Mouse (Mus musculus) forebrain, embryonic 14.5 days (tissue): Measurements from ENCODE around the gene March8. TPM values are rescaled to one million over a fixed set of nuclear protein-coding genes. Genes with fewer than 3 reads are reported as not detected.

Experiments
- ATAC-seq: fragments of 200-750 bp; cut with Nextera tagmentation; 2 replicates; pipeline ENCODE4 v1.8.0; 2017; ENCODE audit warnings: mild to moderate bottlenecking, moderate library complexity
- DNase-seq: peaks from one replicate; pipeline ENCODE4 v3.0.0-alpha.2; 2015; ENCODE audit warnings: low spot score
- H3K27ac ChIP-seq: fragments of 300-500 bp; sonication (generic); 2 replicates; pipeline ENCODE4 v1.5.1; 2014; ENCODE audit warnings: low read depth, mild to moderate bottlenecking, control low read depth, low read length, moderate library complexity
- H3K27me3 ChIP-seq: fragments of 300-500 bp; sonication (generic); replicated peaks from 2 replicates; pipeline ENCODE4 v1.6.1; 2014; ENCODE audit warnings: low read length, control low read depth, mixed read lengths; ENCODE audit not compliant: control insufficient read depth, insufficient read depth
- H3K36me3 ChIP-seq: fragments of 300-500 bp; sonication (generic); 2 replicates; pipeline ENCODE4 v1.6.1; 2014; ENCODE audit warnings: low read length, control low read depth; ENCODE audit not compliant: control insufficient read depth, insufficient read depth
- H3K4me1 ChIP-seq: fragments of 300-500 bp; sonication (generic); 2 replicates; pipeline ENCODE4 v1.6.1; 2014; ENCODE audit warnings: antibody characterized with exemption, low read length, control low read depth; ENCODE audit not compliant: control insufficient read depth, insufficient read depth
- H3K4me2 ChIP-seq: fragments of 300-500 bp; sonication (generic); 2 replicates; pipeline ENCODE4 v1.6.1; 2014; ENCODE audit warnings: mild to moderate bottlenecking, control low read depth, low read length
- H3K4me3 ChIP-seq: fragments of 300-500 bp; sonication (generic); 2 replicates; pipeline ENCODE4 v1.5.1; 2014; ENCODE audit warnings: low read depth, low read length, control low read depth
- H3K9ac ChIP-seq: fragments of 300-500 bp; sonication (generic); 2 replicates; pipeline ENCODE4 v1.6.1; 2014; ENCODE audit warnings: mild to moderate bottlenecking, low read length, control low read depth, moderate library complexity
- H3K9me3 ChIP-seq: fragments of 300-500 bp; sonication (generic); replicated peaks from 2 replicates; pipeline ENCODE4 v1.6.1; 2016; ENCODE audit warnings: low read length, control low read depth, mixed read lengths; ENCODE audit not compliant: control insufficient read depth
- WGBS: fragments of 180-500 bp; shearing (Covaris S2); extraction: QIAGEN DNeasy Blood & Tissue Kit; methylation state at CpG from one replicate; pipeline ENCODE4 v1.1.7; 2014; 5-methylcytosine and 5-hydroxymethylcytosine counted together
- polyA plus RNA-seq: library from polyadenylated mRNA; unstranded; fragments of >200 nt; fragmentation: Nextera tagmentation; extraction: Ambion mirVana; gene quantifications from 2 replicates; pipeline ENCODE4 v1.2.1, GENCODE M21; 2014

The March8 gene
- polyA plus RNA-seq, 1 experiment from 2014 or later = 47.0 TPM

GRCm38 (mm10) chr6:116418487-116418886 lies 80.7 kb downstream of the March8 start:
- Histone ChIP-seq H3K4me1 (no peaks in the 10 kb centered on the region), H3K9ac (no peak overlapping the region), H3K36me3 (no peaks in the 10 kb centered on the region), H3K27me3 (no peaks in the 10 kb centered on the region), H3K4me2 (no peak overlapping the region), H3K4me3 (no peak overlapping the region), H3K9me3 (no peaks in the 10 kb centered on the region), H3K27ac (no peak overlapping the region)
- ATAC-seq (no peak), DNase-seq (no peak)
- WGBS = 71% methylated on average over 1 of the region's 1 CpGs

- H3K9ac ChIP-seq = no peak overlapping the region
- H3K36me3 ChIP-seq = no peaks in the 10 kb centered on the region
- DNase-seq (no peak), ATAC-seq (no peak)
- 83% methylated on average over 6 of the region's 6 CpGs for WGBS
- no peaks in the 10 kb centered on the region for H3K27me3 ChIP-seq
- H3K27ac ChIP-seq = no peak overlapping the region
- no peak overlapping the region for H3K4me2 ChIP-seq
- H3K4me1 ChIP-seq = no peaks in the 10 kb centered on the region
- H3K4me3 ChIP-seq = no peak overlapping the region
- no peaks in the 10 kb centered on the region for H3K9me3 ChIP-seq
Measured at GRCm38 (mm10) chr6:116419699-116420098, 81.9 kb downstream of the March8 start.

GRCm38 (mm10) chr6:116420271-116420670 lies 82.4 kb downstream of the March8 start:
- Histone ChIP-seq H3K9ac (no peak overlapping the region), H3K27me3 (no peaks in the 10 kb centered on the region), H3K4me3 (no peak overlapping the region), H3K4me1 (no peaks in the 10 kb centered on the region), H3K27ac (no peak overlapping the region), H3K36me3 (no peaks in the 10 kb centered on the region), H3K4me2 (no peak overlapping the region), H3K9me3 (no peaks in the 10 kb centered on the region)
- 77% methylated on average over 10 of the region's 10 CpGs for WGBS
- ATAC-seq (no peak), DNase-seq (no peak)

- H3K9me3 ChIP-seq = no peaks in the 10 kb centered on the region
- no peaks in the 10 kb centered on the region for H3K36me3 ChIP-seq
- H3K9ac ChIP-seq = no peak overlapping the region
- 93% methylated on average over 7 of the region's 7 CpGs for WGBS
- no peak for ATAC-seq
- H3K27me3 ChIP-seq = no peaks in the 10 kb centered on the region
- DNase-seq = no peak
- H3K4me2 ChIP-seq = no peak overlapping the region
- H3K27ac ChIP-seq = no peak overlapping the region
- no peak overlapping the region for H3K4me3 ChIP-seq
- no peaks in the 10 kb centered on the region for H3K4me1 ChIP-seq
Measured at GRCm38 (mm10) chr6:116422991-116423390, 85.2 kb downstream of the March8 start.

GRCm38 (mm10) chr6:116423664-116424063 lies 85.8 kb downstream of the March8 start:
- H3K27ac ChIP-seq = no peak overlapping the region
- DNase-seq = peak; percentile 22
- no peak for ATAC-seq
- no peaks in the 10 kb centered on the region for H3K36me3 ChIP-seq
- no peak overlapping the region for H3K9ac ChIP-seq
- no peak overlapping the region for H3K4me3 ChIP-seq
- no peaks in the 10 kb centered on the region for H3K27me3 ChIP-seq
- no peaks in the 10 kb centered on the region for H3K4me1 ChIP-seq
- H3K4me2 ChIP-seq = no peak overlapping the region
- H3K9me3 ChIP-seq = no peaks in the 10 kb centered on the region
- 65% methylated on average over 2 of the region's 2 CpGs for WGBS

GRCm38 (mm10) chr6:116427552-116427951 lies 89.7 kb downstream of the March8 start:
- Histone ChIP-seq H3K9ac (no peak overlapping the region), H3K9me3 (no peaks in the 10 kb centered on the region), H3K36me3 (no peaks in the 10 kb centered on the region), H3K4me3 (no peak overlapping the region), H3K27ac (no peak overlapping the region), H3K4me1 (no peaks in the 10 kb centered on the region), H3K4me2 (no peak overlapping the region), H3K27me3 (no peaks in the 10 kb centered on the region)
- 87% methylated on average over 3 of the region's 3 CpGs for WGBS
- no peak for DNase-seq
- no peak for ATAC-seq

GRCm38 (mm10) chr6:116428282-116428681 lies 90.5 kb downstream of the March8 start:
- no peaks in the 10 kb centered on the region for H3K4me1 ChIP-seq
- H3K9ac ChIP-seq = no peak overlapping the region
- ATAC-seq (no peak), DNase-seq (no peak)
- no peak overlapping the region for H3K4me3 ChIP-seq
- WGBS = 70% methylated on average over 5 of the region's 5 CpGs
- no peak overlapping the region for H3K27ac ChIP-seq
- H3K36me3 ChIP-seq = no peaks in the 10 kb centered on the region
- no peaks in the 10 kb centered on the region for H3K9me3 ChIP-seq
- no peaks in the 10 kb centered on the region for H3K27me3 ChIP-seq
- H3K4me2 ChIP-seq = no peak overlapping the region

GRCm38 (mm10) chr6:116438864-116439263 lies 101.0 kb downstream of the March8 start:
- Histone ChIP-seq H3K27ac (no peak overlapping the region), H3K4me1 (no peaks in the 10 kb centered on the region), H3K9ac (no peak overlapping the region), H3K27me3 (no peaks in the 10 kb centered on the region), H3K9me3 (no peaks in the 10 kb centered on the region), H3K36me3 (no peaks in the 10 kb centered on the region), H3K4me2 (no peak overlapping the region), H3K4me3 (no peak overlapping the region)
- DNase-seq (no peak), ATAC-seq (no peak)
- WGBS = 83% methylated on average over 6 of the region's 6 CpGs

GRCm38 (mm10) chr6:116439531-116439930 lies 101.7 kb downstream of the March8 start:
- H3K4me1 ChIP-seq = no peaks in the 10 kb centered on the region
- ATAC-seq = no peak
- no peak for DNase-seq
- no peak overlapping the region for H3K27ac ChIP-seq
- no peaks in the 10 kb centered on the region for H3K9me3 ChIP-seq
- no peak overlapping the region for H3K9ac ChIP-seq
- H3K27me3 ChIP-seq = no peaks in the 10 kb centered on the region
- no peak overlapping the region for H3K4me2 ChIP-seq
- WGBS = 91% methylated on average over 6 of the region's 6 CpGs
- H3K4me3 ChIP-seq = no peak overlapping the region
- H3K36me3 ChIP-seq = no peaks in the 10 kb centered on the region
